Mouse (Mus musculus): Measurements from ENCODE around the gene Macf1.

The Macf1 gene

DNA sequence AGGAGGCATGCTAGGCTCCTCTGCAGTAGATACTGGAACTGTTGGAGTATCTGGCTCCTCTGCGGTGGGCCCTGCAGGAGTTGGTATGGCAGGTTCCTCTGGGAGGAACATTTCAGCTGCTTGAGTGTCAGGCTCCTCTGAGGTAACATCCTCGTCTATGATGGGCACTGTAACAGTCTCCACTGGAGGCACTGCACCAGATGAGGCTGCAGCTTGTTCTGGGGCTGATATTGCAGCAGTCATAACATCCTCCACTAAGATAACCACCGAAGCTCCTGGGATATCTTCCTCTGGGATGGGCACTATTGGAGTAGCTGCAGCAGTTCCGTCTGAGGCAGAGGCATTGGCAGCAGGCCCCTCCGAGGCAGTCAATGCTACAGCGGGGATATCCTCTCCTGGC is 276.4 kb downstream of the Macf1 start:
- no peak for DNase-seq (ENCODE audit: low spot score)

DNA sequence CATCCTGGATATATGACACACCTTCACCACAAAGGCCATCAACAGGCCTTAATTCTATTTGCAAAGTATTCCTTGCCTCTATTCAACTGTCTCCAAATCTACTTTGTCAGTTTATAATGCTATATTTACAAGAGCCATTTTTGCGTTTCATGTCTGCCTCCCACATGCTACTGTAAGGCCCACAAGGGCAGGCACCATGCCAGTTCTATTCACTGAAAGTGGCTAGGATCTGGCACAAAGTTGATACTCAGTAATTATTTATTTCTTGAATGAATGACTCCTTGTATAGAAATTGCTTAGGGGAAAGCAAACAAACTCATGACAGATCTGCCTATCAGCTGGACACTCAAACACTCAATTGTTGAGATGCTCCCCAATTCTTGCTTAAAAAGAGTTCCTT is 280.1 kb downstream of the Macf1 start:
- peak; percentile 35 for DNase-seq (ENCODE audit: low spot score)

GRCm38 (mm10) chr4:123402244-123402643 is 281.9 kb downstream of the Macf1 start:
- no peak for DNase-seq (ENCODE audit: low spot score)

DNA sequence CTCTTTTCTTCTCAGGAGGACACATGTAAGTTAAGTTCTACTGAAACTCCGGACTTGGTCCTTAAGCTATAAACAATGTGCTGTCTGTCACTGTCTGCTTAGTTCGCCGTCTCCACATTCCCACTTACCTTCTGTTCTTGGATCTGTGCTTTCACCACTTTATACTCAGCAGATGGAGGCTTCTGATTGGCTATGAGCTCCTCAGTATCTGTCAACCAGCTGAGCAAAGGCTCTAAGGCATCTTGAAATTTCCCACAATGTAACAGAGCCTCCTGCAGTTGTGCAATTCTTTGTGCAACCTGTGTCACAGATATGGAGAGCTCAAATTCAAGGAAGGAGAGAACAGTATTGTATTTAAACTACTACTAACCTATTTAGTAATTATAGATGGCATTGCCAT is 282.9 kb downstream of the Macf1 start:
- peak; percentile 25 for DNase-seq (ENCODE audit: low spot score)

DNA sequence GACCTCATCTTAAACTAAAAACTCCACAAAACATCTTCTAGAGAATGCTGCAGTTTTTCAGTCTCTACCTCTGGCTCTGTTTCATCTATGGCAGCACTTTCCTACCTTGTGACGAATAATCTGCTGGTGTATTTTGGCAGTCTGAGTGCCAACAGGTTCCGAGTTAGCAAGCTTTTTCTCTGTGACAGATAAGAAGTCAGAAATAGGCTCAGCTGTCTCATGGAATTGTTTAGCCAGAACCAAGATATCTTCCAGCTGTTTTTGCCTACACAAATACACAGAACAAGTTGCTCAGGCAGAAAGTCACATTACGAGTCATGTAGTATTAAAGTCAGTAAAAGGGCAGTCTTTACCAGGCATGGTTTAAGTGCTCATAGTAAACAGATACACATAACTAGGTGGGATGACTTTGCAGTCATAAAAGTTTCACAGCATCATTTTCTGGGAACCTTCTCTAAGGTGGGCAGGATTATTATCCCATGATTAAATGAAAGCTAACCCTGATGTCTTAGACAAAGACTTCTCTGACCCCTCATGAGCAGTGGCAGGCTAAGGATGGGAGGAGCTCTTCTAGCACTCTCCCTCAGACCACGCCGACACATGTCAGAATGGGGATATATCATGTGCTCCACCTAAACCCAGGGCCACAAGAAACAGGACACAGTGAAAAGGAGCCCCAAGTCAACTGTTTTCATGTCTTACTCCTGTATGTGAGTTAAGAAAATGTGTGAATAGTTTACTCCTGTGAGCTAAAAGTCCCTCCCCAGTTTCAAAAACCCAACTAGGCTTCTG is 286.3 kb downstream of the Macf1 start:
- no peak for DNase-seq (ENCODE audit: low spot score)

- DNase-seq (ENCODE audit: low spot score), result no peak
These were observed 287.1 kb downstream of the Macf1 start for GRCm38 (mm10) chr4:123397049-123397448.

- no peak for DNase-seq (ENCODE audit: low spot score)
These were observed 288.6 kb downstream of the Macf1 start for GRCm38 (mm10) chr4:123395435-123396000.

DNA sequence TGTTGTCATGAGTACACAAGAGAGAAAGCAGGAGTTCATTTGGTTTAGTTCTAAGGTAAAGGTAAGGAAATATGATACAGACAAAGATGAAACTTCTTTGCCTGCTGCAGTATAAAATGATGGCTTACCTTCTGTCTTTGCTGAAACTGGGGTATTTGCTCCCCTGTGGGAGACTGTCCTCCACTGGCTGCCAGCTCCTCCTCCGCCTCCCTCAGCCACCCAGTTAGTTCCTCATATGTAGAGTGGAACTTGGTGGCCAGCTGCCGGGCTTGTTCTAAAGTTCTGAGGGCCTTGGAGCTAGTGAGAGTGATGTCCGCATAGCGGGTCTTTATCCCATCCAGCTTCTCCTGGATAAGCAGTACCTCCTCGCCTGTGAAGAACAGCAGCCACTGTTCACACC is 289.3 kb downstream of the Macf1 start:
- no peak for DNase-seq (ENCODE audit: low spot score)

GRCm38 (mm10) chr4:123394269-123394668 is 289.9 kb downstream of the Macf1 start:
- no peak for DNase-seq (ENCODE audit: low spot score)

DNA sequence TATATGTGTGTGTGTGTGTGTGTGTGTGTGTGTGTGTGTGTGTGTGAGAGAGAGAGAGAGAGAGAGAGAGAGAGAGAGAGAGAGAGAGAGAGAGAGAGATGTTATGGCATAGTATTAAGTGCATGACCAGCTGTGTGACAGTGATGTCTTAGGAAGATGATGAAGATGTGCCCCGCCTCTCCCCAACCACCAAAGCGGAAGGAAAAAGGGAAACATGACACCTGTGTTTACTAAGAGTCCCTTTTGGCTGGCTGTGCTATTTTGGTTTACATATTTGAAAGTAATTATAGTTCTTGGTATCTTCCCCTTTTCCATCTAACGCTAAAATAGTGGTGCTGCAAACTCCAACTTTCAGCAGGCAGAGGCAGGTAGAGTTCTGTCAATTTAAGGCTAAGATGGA is 291.2 kb downstream of the Macf1 start:
- DNase-seq (ENCODE audit: low spot score), result no peak

- DNase-seq (ENCODE audit: low spot score), result no peak
These were observed 292.0 kb downstream of the Macf1 start for GRCm38 (mm10) chr4:123392187-123392586.

DNA sequence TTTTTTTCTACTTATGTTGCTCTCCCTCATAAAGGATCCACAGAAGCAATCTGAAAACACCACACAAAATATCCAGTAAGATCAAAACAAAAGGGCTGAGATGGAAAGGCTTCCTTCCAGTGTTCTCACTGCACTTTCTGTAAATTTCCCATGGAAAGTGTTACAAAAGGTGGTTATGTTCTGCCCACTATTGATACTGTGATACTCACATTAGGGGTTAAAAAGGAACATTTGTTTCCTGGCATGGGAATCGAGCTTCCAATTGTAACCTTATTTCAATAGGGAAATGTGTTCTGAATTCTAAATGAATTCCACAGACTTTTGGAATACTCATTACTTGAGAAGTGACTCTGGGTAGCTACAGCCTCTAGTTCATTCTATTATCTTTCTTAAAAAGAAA is 299.1 kb downstream of the Macf1 start:
- no peak for DNase-seq (ENCODE audit: low spot score)

- peak; percentile 63 for DNase-seq (ENCODE audit: low spot score)
These were observed 301.0 kb downstream of the Macf1 start for GRCm38 (mm10) chr4:123383173-123383572.

GRCm38 (mm10) chr4:123382051-123382450 is 302.1 kb downstream of the Macf1 start:
- no peak for DNase-seq (ENCODE audit: low spot score)

DNA sequence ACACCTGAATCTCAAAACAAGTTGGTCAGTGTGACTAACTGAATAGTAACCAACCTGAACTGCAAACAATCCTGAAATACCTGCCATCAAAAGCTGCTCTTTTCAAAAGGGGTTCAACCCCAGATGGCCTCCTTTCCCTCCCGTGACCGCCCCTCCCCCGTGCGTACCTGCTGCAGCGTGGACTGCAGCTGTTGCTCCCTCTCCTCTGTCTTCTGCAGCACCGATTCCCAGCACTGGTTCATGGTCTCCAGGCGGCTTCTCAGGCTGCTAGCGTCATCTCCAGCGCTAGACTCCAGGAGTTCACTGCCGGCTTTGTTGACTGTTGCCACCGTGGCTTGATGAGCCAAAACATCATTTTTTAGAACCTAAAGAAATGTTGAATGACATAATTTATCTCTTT is 302.6 kb downstream of the Macf1 start:
- DNase-seq (ENCODE audit: low spot score), result no peak

DNA sequence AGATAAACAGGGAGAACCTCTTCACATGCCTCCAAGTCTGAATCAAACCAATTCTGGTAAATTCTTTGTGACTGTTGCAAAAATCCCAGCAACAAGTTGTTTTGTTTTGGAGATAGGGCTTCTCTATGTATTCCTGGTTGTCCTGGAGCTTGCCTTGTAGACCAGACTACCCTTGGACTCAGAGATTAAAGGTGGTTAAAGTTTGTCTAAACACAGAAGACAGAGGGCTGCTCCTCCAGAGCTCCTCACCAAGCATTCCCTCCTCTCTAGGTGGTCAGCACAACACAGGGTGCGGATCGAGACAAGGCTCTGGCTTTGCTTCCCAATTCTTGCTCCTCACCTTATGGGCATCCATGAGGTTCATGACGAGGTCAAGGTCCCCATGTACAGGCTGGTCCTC is 308.1 kb downstream of the Macf1 start:
- no peak for DNase-seq (ENCODE audit: low spot score)

GRCm38 (mm10) chr4:123374316-123375008 is 309.7 kb downstream of the Macf1 start:
- no peak for DNase-seq (ENCODE audit: low spot score)

GRCm38 (mm10) chr4:123363555-123363954 is 320.6 kb downstream of the Macf1 start:
- no peak for DNase-seq (ENCODE audit: low spot score)

DNA sequence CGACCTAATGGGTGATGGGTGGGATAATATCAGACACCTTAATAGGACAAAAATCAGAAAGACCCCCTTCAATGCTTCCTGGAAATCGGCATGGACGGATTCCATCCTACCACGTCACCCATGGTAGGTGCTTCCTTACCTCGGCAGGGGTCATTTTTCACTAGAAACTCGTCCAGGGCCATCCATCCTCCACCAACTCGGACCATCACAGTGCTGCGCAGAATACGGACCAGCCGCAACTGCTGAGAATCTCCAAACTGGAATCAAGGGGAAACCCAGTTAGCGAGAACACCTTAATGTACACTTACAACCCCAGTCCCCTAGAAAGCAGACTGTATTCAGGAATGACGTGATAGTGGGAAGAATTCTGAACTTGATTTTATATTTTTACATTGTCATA is 323.4 kb downstream of the Macf1 start:
- no peak for DNase-seq (ENCODE audit: low spot score)

- no peak for DNase-seq (ENCODE audit: low spot score)
These were observed 325.5 kb downstream of the Macf1 start for GRCm38 (mm10) chr4:123358613-123359012.

DNA sequence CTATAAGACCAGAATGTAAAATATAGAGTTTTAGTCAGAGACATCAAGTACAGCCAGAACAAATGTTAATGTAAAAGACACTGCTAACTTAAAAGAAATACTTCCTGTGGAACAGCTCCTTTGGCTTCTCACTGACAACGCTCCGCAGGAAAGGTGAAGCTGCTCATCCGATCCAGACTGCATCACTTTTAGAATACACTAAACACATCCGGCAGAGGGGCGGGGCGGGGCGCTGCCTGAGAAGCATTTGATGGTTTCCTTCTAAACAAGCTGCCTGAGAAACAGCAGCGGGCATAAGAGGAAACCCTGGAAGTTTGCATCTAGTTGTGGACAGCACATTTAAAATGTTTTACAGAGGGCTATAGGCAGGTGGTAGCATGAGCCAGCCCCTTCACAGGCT is 328.2 kb downstream of the Macf1 start:
- DNase-seq (ENCODE audit: low spot score), result no peak

DNA sequence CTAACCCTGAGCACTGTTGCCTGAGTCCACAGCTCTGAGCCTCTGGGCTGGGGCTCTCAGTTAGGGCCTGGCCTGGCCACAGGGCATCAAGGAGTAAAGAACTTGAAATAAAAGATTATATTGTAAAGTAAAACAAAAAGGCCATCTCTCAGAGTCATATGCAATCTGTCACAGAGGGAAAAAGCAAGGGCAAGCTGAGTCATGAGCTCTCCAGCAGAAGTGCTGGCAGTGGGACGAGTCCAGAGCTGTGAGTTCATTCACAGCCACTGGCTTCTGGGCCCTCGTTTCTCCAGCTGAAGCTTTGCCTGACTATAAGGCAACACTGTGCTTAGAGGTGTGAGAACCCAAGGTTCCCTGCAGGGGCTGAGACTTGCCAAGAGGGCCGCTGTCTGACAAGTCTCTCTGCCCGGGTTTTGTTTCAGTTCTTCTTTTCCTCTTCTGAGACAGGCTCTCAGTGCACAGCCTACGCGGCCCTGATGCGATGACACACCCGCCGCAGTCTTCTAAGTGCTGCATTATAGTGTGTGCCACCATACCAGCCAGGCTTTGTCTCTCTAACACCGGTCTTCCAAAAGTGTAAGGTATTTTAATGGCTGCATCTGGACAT is 330.8 kb downstream of the Macf1 start:
- no peak for DNase-seq (ENCODE audit: low spot score)

DNA sequence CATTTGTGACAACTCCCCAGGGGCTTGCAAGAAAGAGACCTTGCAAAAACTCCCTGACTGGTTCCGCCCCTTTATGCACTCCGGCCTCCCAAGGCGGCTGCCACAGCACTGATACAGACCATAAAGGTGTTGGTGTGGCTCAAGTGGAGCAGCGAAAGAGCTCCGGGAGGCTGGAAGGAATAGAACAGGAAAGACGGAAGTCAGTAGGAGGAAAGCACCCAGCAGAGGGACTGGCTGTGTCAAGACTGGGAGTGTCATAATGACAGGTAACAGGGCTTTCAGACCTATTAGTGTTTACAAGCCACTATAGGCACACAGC is 340.7 kb downstream of the Macf1 start:
- DNase-seq (ENCODE audit: low spot score), result no peak

Measured in layer of hippocampus, adult 11-12 months (tissue).